Mouse (Mus musculus) testis, adult 2 months (tissue): ENCODE measurements around the gene Sec24b. TPM values are rescaled to one million over a fixed set of nuclear protein-coding genes. Genes with fewer than 3 reads are reported as not detected.

Experiments used
- H3K27ac ChIP-seq: fragments of 200-500 bp; 2 replicates; pipeline ENCODE4 v1.5.1; 2012; ENCODE audit warnings: low read depth, low read length; ENCODE audit not compliant: control insufficient read depth, insufficient read depth
- H3K27me3 ChIP-seq: fragments of 200-500 bp; 2 replicates; pipeline ENCODE4 v1.6.1; 2012; ENCODE audit warnings: mild to moderate bottlenecking, low read length, moderate library complexity; ENCODE audit not compliant: control insufficient read depth, insufficient read depth
- H3K36me3 ChIP-seq: fragments of 200-500 bp; 2 replicates; pipeline ENCODE4 v1.6.1; 2012; ENCODE audit warnings: mild to moderate bottlenecking, low read length; ENCODE audit not compliant: control insufficient read depth, insufficient read depth
- H3K4me1 ChIP-seq: fragments of 200-500 bp; 2 replicates; pipeline ENCODE4 v1.6.1; 2012; ENCODE audit warnings: low read length; ENCODE audit not compliant: control insufficient read depth, insufficient read depth
- H3K4me3 ChIP-seq: fragments of 200-500 bp; 2 replicates; pipeline ENCODE4 v1.5.1; 2012; ENCODE audit warnings: low read depth, mild to moderate bottlenecking, low read length, moderate library complexity, mixed read lengths; ENCODE audit not compliant: control insufficient read depth
- CTCF ChIP-seq: fragments of 200-500 bp; IDR thresholded peaks from 2 replicates; pipeline ENCODE4 v1.5.1; 2012; ENCODE audit warnings: low read depth, mild to moderate bottlenecking, inconsistent platforms, low read length, moderate library complexity; ENCODE audit not compliant: control insufficient read depth, insufficient read depth, insufficient replicate concordance
- POLR2A ChIP-seq: fragments of 200-500 bp; IDR thresholded peaks from 2 replicates; pipeline ENCODE4 v1.6.1; 2012; ENCODE audit warnings: low read depth, mild to moderate bottlenecking, inconsistent platforms, low read length, moderate library complexity; ENCODE audit not compliant: control insufficient read depth
- polyA plus RNA-seq: library from polyadenylated mRNA; depleted of rRNA; stranded (reverse); fragments of >200 nt; gene quantifications from 2 replicates; pipeline ENCODE4 v1.2.3, GENCODE M21; 2012

Sec24b gene
- polyA plus RNA-seq, 1 experiment = 168 TPM

- TF ChIP-seq CTCF = peak; percentile 75
- TF ChIP-seq POLR2A = peak; percentile 65
- Histone ChIP-seq H3K4me1 (peaks cover 7% of the 10 kb centered on the region), H3K27me3 (no peaks in the 10 kb centered on the region), H3K36me3 (no peaks in the 10 kb centered on the region), H3K27ac (peak overlapping the region; percentile 76), H3K4me3 (peak overlapping the region; percentile 84)
These were observed 840 bp downstream of the Sec24b start for GRCm38 (mm10) chr3:130060396-130061029.

GRCm38 (mm10) chr3:130059805-130060395 lies 1.5 kb downstream of the Sec24b start:
- peak overlapping the region; percentile 84 for H3K4me3 ChIP-seq
- peaks cover 7% of the 10 kb centered on the region for H3K4me1 ChIP-seq
- no peaks in the 10 kb centered on the region for H3K27me3 ChIP-seq
- TF ChIP-seq CTCF (no peak), POLR2A (no peak)
- peak overlapping the region; percentile 74 for H3K27ac ChIP-seq
- no peaks in the 10 kb centered on the region for H3K36me3 ChIP-seq

GRCm38 (mm10) chr3:130058488-130058887 lies 2.9 kb downstream of the Sec24b start:
- no peak overlapping the region; the same call in 1 of the 2 replicates for H3K4me3 ChIP-seq
- H3K27ac ChIP-seq = no peak overlapping the region
- TF ChIP-seq CTCF (no peak), POLR2A (no peak)
- no peaks in the 10 kb centered on the region for H3K27me3 ChIP-seq
- H3K36me3 ChIP-seq = no peaks in the 10 kb centered on the region
- H3K4me1 ChIP-seq = peaks cover 7% of the 10 kb centered on the region

GRCm38 (mm10) chr3:130057569-130058345 lies 3.6 kb downstream of the Sec24b start:
- TF ChIP-seq CTCF (no peak), POLR2A (no peak)
- Histone ChIP-seq H3K4me3 (no peak overlapping the region), H3K36me3 (no peaks in the 10 kb centered on the region), H3K27ac (no peak overlapping the region), H3K4me1 (peaks cover 7% of the 10 kb centered on the region), H3K27me3 (no peaks in the 10 kb centered on the region)

- Histone ChIP-seq H3K4me3 (no peak overlapping the region), H3K4me1 (peaks cover 5% of the 10 kb centered on the region), H3K27me3 (no peaks in the 10 kb centered on the region), H3K27ac (no peak overlapping the region), H3K36me3 (no peaks in the 10 kb centered on the region)
- TF ChIP-seq POLR2A (no peak), CTCF (no peak)
These were observed 5.7 kb downstream of the Sec24b start for GRCm38 (mm10) chr3:130055416-130056385.

- Histone ChIP-seq H3K27ac (no peak overlapping the region), H3K36me3 (no peaks in the 10 kb centered on the region), H3K27me3 (no peaks in the 10 kb centered on the region), H3K4me1 (peaks cover 5% of the 10 kb centered on the region), H3K4me3 (no peak overlapping the region)
- TF ChIP-seq POLR2A = no peak
- TF ChIP-seq CTCF = no peak
These were observed 6.8 kb downstream of the Sec24b start for GRCm38 (mm10) chr3:130054587-130054986.
